Mouse (Mus musculus): ENCODE measurements around the gene Cpsf3.

Cpsf3 gene

DNA sequence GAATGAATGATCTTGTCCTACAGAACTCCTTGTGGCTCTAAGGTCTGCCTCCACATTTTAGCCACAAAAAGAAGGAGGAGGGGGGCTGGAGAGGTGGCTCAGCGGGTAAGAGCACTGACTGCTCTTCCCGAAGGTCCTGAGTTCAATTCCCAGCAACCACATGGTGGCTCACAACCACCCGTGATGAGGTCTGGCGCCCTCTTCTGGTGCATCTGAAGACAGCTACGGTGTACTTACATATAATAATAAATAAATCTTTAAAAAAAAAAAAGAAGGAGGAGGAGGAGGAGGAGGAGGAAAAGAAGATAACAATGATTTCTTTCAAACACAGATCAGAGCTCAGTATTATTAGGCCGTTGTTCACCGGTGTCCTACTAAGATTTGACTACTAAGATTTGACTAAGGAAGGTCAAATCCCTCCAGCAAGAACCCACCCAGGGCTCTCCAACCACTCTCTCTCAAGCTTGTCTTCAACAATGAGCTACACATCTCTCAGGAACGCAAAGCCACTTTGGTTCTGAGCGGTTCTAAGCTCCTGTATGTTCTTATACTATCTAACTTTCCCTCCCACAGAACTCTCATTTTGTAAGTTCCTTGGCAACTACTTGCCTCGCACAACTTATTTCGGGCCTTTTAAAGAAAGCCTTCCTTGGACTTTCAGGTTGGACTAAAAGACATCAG lies at the start of gene Cpsf3:
TSS of gene Cpsf3 (plus strand) at position 631 of the 681 bp plus-strand sequence.
- no peak for DNase-seq (ENCODE audit: low spot score)

DNA sequence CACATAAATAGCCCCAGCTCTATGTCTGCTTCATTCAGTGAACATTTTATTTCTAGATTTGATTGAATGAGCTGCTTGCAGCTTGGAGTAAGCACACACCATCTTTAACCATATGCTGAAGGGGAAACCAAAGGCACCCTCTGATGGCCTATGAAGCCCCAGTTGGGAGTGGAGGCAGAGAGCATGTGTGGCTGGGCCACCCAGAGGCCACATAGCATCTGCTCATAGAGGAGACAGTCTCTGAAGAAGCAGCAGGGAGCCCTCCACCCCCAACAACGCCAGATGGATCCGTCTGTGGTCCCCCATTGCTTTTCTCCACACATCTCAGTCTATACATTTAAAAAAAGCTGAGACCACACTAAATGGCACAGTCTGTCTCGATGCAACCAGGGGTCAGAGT lies 43.2 kb upstream of the Cpsf3 start:
- DNase-seq (ENCODE audit: low spot score), result no peak

DNA sequence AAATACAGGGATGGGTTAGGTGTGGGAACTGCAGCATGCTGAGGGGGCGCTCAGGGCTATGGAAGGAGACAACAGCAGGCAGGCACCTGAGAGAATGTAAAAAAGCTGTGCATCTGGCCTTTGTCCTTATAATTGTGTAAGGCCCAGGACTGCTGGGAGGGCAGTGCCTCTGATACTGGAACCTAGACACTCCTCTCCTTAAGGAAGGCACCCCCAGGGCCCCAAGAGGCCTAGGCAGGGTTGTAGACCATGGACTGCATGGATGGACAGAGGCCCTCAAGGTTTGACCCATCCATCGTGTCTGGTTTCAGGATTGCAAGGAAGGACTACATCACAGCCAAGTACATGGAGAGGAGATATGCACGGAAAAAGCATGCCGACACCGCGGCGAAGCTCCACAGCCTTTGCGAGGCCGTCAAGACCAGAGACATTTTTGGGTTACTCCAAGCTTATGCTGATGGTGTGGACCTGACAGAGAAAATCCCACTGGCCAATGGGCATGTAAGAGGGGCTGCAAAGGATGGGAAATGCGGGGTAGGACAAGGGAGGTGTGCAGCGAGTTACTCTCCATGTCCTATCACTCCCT lies 40.7 kb upstream of the Cpsf3 start:
- no peak for DNase-seq (ENCODE audit: low spot score)

DNA sequence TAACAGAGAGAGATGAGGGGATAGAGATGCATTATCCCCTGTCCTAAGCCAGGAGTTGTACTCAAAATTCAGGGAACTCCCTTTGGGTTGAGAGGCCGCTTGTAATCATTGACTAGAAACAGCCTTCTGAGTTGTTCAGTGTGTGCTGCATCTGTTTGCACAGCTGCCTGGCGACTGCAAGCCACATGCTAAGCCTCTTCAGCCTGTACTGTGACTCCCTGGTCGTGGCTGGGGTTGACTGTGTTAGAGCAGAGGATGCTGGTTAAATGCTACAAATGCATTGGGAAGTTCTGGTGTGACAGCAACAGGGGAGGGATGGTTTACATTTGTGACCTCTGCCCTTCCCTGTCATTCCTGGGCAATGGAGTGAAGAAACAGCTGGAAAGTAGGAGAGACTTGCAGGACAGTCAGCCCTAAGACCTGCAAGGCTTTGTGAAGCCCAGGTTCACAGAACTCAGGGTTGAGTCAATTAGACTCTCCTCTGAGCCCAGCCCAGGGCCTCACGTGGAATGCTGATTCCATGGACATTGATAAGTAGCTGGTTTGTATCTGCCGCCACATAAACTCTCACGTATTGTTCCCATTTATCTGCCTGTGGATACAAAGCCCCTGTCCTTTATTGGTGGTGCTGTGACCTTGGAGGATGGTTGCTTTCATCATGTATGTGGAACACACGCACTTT lies 37.3 kb upstream of the Cpsf3 start:
- no peak for DNase-seq (ENCODE audit: low spot score)

DNA sequence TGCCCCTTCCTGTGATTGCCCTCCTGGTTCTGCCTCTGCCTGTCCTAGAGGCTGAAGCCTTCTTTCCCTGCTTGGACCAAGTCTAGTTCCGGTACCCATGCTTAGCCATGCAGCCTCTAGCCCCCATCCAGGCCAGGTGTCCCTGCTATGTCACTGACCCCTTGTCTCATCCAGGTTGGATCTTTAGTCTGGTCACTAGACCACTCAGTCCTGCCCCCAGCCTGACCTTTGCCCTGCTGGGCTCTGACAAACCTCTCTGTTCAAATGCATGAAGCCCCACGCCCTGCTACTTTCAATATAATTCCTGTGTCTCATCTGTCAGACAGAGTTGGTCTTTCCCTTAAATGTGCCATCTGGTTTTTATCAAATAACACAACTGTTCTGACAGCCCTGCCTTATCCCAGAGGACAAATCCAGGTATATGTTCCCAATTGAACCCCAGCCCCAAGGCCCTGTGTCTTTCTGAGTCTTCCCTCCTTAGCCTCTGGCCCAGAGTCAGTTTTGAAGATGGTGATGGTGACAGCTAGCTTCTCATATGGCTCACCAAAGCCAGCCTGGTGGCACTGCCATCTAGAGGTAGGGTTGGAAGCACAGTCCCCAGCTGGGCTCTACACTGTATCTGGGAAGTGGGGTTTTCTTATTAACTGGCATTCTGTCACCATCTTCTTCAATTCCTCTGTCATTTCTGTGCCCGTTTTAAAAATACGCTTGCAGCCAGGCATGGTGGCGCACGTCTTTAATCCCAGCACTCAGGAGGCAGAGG lies 24.5 kb upstream of the Cpsf3 start:
- no peak for DNase-seq (ENCODE audit: low spot score)

DNA sequence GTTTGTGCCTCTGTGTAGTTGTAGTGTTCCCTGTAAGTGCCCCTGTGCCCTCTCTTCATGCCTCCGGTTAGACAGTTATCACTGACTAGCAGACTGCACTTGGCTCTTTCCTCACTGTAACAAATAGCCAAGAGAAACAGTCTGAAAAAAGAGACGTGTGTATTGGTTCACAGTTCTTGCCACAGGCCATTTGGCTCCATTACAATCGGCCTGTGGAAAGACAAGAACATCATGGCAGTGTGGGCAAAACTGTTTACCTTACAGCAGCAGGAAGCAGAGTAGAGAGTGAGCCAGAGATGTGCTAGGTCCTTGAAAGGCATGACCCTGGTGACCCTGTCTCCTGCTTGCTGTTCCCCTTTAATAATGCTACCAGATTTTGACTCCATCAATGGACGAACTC lies 23.7 kb upstream of the Cpsf3 start:
- no peak for DNase-seq (ENCODE audit: low spot score)

DNA sequence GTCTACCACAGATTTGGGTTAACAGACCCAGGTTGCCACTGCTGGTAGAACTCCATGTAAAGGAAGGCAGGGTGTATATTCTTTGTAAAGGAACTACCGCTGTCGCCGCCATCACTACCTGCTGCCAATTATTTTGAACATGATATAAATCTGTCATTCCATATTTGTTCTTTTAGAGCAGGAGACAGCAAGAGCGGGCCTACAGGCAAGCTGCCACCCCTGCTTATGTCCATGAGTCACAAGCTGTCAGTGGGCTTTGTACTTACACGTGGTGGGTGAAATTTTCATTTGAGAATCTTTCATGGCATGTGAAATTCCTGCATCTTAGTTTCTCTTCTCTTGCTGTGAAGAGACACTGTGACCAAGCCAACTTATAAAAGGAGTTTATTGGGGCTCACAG lies 21.9 kb upstream of the Cpsf3 start:
- DNase-seq (ENCODE audit: low spot score), result no peak

DNA sequence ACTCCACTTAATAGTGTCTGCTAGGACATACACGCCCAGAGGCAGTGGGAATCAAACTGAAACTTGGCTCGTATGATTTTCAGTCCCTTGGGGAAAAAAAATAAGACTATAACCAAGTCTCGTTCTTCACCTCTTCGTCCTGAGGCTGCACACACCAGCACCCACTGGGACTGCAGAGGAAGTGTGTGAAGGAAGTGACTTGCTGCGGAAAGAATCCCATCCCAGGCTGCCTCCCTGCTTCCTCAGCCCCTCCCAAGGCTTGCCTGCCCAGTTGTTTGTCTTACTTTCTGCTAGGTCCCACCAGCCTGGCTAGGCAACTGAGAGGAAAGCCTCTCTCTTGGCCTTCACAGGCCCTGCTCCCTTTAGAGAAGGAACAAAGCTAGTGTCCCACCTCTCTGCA lies 20.9 kb upstream of the Cpsf3 start:
- DNase-seq (ENCODE audit: low spot score), result no peak

DNA sequence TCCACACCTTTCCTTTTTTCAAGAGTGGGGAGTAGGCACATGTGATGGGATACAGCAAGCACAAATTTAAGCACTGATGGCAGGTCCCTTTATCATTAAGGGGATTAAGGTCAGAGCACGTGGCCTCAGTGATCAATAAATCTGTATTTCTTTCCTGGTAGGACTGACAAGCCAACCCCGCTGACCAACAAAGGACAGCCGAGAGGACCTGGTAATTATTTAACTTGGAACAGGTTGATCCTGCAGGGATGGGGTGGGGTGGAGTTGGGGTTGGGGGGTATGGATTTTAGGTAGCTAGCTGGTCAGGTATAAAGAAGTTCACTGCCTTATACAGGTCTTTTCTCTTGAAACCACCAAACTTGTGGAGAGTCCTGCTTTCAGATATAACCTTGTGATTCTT lies 20.2 kb upstream of the Cpsf3 start:
- no peak for DNase-seq (ENCODE audit: low spot score)

DNA sequence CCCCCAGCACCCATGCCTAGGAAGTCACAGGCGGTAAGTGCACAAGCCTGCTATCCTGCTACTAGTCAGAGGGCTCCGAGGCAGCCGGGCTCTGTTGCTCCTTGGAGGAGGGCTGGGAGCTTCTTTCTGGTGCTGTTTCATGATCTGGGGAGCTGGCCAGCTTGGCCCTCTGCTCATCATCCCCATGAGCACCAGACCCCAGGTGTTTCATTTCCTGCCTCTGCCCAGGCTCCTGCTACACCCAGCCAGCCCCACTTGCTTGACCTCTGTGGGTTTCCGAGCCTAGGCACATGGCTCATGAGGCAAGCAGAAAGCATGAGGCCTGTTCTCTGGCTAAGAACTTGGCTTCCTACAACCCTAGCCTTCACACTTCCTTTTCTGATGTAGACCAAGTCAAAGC lies 19.7 kb upstream of the Cpsf3 start:
- no peak for DNase-seq (ENCODE audit: low spot score)

DNA sequence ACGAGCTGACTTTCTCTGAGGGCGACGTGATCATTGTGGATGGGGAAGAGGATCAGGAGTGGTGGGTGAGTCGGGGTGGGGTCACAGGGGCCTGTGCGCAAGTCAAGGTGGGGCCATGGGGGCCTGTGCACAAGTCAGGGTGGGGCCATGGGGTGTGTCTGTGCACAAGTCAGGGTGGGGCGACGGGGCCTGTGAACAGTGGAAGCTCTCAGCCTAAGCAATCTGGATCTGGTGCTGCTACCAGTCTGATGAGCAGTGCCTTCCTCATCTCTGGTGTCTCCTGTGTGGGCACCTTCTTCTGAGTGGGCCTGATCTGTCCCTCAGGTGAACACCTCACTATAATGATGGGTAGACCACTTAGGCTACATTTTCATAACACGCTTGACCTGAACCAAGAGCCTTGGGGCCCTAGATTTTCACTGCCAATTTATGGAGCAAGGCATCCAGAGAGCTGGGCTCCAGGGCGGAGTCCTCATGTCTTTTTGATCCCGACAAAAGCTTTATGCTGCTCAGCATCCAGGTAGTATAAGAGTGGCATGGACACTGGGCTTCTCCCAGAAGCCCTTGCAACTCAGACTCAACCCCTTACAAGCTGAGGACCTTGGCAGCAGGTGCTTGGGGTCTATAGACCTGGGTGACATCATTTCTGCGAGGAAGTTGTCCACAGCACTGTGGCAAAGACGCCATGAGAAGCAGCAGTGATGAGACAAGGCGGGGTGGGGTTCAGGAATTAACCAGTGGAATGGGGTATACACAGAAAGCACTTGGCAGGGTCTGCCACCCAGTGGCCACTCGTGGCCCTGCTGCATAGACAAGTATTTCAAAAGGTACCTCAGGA lies 19.0 kb upstream of the Cpsf3 start:
- DNase-seq (ENCODE audit: low spot score), result no peak

DNA sequence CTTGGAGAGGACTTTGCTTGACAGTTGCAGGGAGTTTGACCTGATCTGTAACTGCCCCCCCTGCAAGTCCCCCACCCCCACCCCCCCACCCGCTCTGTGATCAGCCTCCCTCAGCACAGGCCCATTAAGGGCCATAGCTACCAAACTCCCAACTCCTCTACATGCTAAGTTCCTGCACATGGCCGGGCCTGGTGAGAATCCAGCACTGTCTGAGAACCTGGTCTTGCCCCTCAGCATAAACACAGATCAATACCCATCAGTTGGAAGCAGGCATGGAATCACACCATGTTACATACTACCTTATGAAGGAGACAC lies 18.4 kb upstream of the Cpsf3 start:
- DNase-seq (ENCODE audit: low spot score), result no peak

DNA sequence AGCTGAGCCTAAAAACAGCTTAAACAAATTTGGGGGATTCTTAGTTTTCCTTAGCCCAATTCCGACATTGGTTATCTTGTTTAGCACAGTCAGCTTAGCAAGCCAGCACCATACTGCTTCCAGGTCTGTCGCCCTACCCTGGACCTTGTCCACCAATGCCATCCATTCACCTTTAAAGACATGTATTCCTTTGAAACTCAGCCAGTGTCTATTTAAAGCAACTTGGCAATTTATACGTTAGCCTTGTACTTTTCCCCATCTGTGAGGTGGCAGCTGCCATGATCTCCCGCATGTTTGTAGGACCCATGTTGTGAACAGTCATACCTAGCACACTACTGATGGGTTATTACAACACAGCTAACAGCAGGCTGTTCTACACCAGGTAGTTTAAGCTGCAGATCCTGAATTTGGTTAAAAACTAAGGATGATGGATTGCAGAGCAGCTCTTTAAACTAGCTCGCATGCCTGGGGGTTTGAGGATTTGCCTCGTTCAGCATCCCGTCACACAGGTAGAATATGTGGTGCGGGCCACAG lies 17.0 kb upstream of the Cpsf3 start:
- DNase-seq (ENCODE audit: low spot score), result no peak

DNA sequence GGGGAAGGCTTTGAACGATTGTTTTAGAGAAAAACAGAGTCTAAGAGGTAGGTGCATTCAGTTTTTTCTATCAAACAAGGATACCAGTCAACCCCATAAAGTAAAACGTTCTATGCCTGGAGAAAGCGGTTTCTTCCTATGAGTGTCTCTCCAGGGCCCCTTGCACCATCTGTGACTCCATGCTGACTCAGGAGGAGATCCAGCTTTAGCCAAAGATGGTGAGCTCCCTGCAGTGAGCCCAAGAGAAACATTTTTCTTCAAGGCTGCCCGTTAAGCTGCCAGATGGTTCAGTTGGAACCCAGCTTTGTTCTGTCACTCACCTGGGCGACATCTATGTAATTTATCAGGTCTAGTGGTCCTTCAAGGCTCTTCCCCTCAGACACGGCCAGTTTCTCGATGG lies 10.7 kb upstream of the Cpsf3 start:
- no peak for DNase-seq (ENCODE audit: low spot score)

DNA sequence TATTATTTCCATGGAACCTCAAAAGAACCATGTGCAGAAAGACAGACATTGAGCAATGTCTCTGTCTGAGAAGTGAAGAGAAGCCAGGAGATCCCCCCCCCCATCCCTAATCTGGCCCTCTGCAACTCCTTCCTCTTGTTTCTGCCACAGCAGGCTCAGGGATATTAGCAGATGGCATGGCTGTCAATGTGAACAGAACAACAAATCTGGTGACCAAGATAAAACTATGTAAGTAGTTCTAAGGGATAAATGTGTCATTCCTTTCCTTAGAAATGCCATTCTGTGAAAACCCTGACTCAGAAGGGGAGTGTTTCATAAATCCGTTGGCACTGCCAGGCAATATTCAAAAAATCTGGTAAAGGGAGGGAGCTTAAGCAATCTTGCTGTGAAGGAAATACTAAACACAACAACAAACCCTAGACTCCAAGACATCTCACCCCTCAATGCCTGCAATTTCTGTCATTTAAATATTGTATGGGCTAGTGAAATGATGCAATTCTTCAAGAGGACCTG lies 7.8 kb upstream of the Cpsf3 start:
- no peak for DNase-seq (ENCODE audit: low spot score)

DNA sequence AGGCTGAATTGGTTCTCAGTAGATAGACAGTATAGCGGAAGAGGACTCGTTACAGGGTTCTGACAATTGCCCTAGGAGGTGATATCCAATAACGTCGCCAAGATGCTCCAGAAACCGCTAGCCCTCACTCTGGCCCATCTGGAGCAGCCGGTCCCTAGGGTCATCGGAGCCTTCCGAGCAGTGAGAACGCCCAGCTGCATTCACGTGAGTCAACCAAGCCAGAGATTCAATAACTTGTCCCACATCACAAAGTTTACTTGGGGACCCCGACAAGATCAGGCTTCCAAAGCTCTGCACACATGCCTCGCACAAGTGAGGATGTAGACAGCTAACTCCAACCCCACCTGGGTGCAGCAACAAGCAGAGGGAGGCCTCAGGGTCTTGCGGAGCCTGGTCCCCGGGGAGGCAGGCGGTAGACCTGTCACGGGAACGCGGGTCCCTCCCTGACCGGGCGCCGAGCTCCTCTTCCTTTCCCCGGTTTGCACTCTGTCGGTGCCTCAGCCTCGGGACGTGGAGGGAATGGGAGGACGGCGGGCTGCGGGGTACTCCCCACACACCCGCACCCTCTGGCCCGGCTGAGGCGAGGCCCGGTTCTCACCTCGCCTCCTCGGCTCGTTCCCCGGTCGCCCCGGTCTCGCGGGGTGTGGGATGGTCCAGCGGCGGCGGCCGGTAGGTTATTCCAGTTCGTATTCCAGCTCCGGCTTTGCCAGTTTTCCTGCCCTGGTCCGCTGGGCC lies 484 bp downstream of the Cpsf3 start:
- DNase-seq (ENCODE audit: low spot score), result no peak

DNA sequence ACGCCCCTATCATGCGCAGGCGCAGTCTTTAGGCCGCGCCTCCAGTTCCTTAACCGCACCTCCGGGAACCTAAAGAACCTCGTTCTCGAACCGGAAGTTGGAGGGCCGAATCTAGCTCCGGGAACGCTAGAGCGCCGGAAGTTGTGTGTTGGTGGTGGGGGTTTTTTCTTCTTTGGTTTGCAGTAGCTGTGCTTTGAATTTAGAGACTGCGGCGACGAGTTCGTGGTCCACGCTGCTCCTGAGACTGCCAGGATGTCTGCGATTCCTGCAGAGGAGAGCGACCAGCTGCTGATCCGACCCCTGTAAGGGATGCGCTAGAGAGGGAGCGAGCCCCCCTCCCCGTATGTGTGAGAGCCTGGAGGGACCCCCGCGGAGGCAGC lies 1.0 kb downstream of the Cpsf3 start, which contains the start of gene Itgb1bp1:
TSS of gene Itgb1bp1 (minus strand) at position 42 of the 380 bp plus-strand sequence.
- peak; percentile 97 for DNase-seq (ENCODE audit: low spot score)

DNA sequence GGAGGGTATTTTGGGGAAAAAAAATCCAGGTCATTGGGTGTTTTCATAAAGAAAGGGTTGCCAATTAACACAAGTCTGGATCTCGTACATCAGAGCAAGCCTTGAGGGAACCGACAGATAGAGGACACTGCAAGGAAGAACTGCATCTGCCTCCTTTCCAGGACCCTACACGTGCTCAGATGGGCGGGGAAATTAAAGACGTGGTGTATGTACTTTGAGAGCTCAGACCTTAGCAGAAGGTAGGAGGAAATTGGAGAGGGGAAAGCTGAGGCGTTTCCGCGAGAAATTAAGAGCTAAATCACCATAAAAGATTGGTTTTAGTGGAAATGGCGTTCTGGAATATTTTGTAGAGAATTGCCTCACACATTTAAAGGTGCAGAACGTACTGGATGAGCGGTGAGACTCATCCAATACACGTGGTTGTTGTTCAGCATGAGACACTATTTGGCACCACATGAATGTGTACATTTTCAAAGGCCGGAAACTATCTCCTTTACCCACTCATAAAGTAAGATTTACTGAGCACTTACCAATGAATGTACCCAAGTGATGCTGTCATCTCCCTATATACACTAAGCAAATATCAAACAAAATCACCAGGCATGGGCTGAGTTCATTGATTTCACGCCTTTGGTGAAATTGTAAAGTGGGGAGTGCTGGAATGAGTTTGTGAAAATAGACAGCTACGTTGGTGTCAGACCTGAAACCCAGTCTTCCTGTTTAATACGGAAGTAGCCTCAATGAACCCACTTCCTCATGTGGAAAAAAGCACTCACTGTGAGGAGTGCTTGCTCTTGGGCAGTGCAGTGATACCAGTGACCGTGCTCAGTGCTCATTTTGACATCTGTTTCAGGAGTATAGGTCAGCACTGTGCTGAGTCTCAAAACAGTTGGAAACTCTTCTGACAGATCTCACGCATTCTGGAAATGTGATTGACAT lies 1.8 kb downstream of the Cpsf3 start:
- peak; percentile 57 for DNase-seq (ENCODE audit: low spot score)

DNA sequence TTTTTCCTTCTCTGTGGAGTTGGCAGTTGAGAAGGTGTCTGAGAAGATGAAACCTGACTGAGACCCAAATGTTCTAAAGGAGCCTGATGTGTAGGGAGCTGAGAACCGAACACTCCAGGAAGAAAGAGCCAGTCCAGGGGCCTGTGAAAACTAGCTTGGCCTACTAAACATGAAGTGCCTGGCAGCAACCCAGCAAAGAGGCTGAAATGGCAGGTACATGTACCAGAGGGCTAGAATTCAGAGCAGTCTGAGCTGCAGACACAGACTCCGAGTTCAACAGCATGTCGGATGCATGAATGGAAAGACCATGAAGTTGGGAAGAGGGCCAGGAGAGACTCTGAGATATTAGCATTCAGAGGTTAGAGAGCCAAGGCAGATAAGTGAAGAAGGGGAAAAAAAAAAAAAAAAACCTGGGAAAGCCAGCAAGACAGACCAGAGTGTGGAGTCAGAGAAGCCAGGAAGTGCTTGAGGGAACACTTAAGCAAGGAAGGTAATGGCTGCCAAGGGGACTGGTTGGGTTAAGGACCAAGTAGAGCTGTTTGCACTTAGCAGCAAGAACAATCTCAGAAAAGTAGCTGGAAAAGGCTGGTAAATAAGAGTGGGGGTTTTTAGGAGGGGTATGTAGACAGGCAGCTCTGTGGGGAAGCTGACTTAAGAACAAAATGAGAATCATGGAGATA lies 3.7 kb downstream of the Cpsf3 start:
- no peak for DNase-seq (ENCODE audit: low spot score)
